Mouse (Mus musculus) liver, embryonic 15.5 days (tissue): ENCODE data around the gene Gm11634. TPM values are rescaled to one million over a fixed set of nuclear protein-coding genes. Genes with fewer than 3 reads are reported as not detected.
A peak's percentile ranks its signal among the peaks of the same experiment; 100 is the strongest.

Experiments
- ATAC-seq: fragments of 200-750 bp; cut with Nextera tagmentation; 2 replicates; pipeline ENCODE4 v1.8.0; 2017; ENCODE audit warnings: moderate number of reproducible peaks, mild to moderate bottlenecking, moderate library complexity; ENCODE audit not compliant: insufficient read depth
- H3K27ac ChIP-seq: fragments of 300-500 bp; sonication (generic); replicated peaks from 2 replicates; pipeline ENCODE4 v1.5.1; 2015; ENCODE audit warnings: mild to moderate bottlenecking, inconsistent platforms
- H3K27me3 ChIP-seq: fragments of 300-500 bp; sonication (generic); 2 replicates; pipeline ENCODE4 v1.6.1; 2015; ENCODE audit warnings: mild to moderate bottlenecking, inconsistent platforms
- H3K36me3 ChIP-seq: fragments of 300-500 bp; sonication (generic); replicated peaks from 2 replicates; pipeline ENCODE4 v1.6.1; 2015; ENCODE audit warnings: moderate library complexity, mild to moderate bottlenecking, inconsistent platforms
- H3K4me1 ChIP-seq: fragments of 300-500 bp; sonication (generic); replicated peaks from 2 replicates; pipeline ENCODE4 v1.6.1; 2015; ENCODE audit warnings: inconsistent platforms
- H3K4me2 ChIP-seq: fragments of 300-500 bp; sonication (generic); 2 replicates; pipeline ENCODE4 v1.6.1; 2015; ENCODE audit warnings: moderate library complexity, mild to moderate bottlenecking, inconsistent platforms
- H3K4me3 ChIP-seq: fragments of 300-500 bp; sonication (generic); replicated peaks from 2 replicates; pipeline ENCODE4 v1.5.1; 2015; ENCODE audit warnings: mild to moderate bottlenecking, inconsistent platforms
- H3K9ac ChIP-seq: fragments of 300-500 bp; sonication (generic); 2 replicates; pipeline ENCODE4 v1.6.1; 2015; ENCODE audit warnings: moderate library complexity, mild to moderate bottlenecking, inconsistent platforms
- H3K9me3 ChIP-seq: fragments of 300-500 bp; sonication (generic); replicated peaks from 2 replicates; pipeline ENCODE4 v1.6.1; 2016; ENCODE audit warnings: inconsistent platforms
- WGBS: fragments of 180-500 bp; shearing (Covaris S2); methylation state at CpG from one replicate; pipeline ENCODE4 v1.1.7; 2015; ENCODE audit warnings: mixed read lengths; ENCODE audit not compliant: insufficient replicate concordance; 5-methylcytosine and 5-hydroxymethylcytosine counted together
- polyA plus RNA-seq: library from polyadenylated mRNA; unstranded; fragments of >200 nt; fragmentation: Nextera tagmentation; extraction: Ambion mirVana; gene quantifications from 2 replicates; pipeline ENCODE4 v1.2.1, GENCODE M21; 2015

The Gm11634 gene
- polyA plus RNA-seq, 1 experiment from 2014 or later, result 0.16 TPM

GRCm38 (mm10) chr11:101553354-101553930, 45.6 kb downstream of the Gm11634 start:
- Histone ChIP-seq H3K4me2 (peak overlapping the region; percentile 76), H3K4me1 (peaks cover 54% of the 10 kb centered on the region), H3K9ac (peak overlapping the region; percentile 93), H3K36me3 (peaks cover 46% of the 10 kb centered on the region), H3K27ac (peak overlapping the region; percentile 95), H3K9me3 (no peaks in the 10 kb centered on the region), H3K4me3 (peak overlapping the region; percentile 85), H3K27me3 (no peaks in the 10 kb centered on the region)
- 4% methylated on average over 8 of the region's 8 CpGs for WGBS
- ATAC-seq, result no peak

- peak overlapping the region; percentile 95 for H3K27ac ChIP-seq
- ATAC-seq, result peak; percentile 93
- H3K4me1 ChIP-seq, result peaks cover 49% of the 10 kb centered on the region
- peaks cover 46% of the 10 kb centered on the region for H3K36me3 ChIP-seq
- H3K27me3 ChIP-seq, result no peaks in the 10 kb centered on the region
- H3K4me3 ChIP-seq, result peak overlapping the region; percentile 85
- H3K4me2 ChIP-seq, result peak overlapping the region; percentile 76
- H3K9ac ChIP-seq, result peak overlapping the region; percentile 93
- WGBS, result under 1% methylated on average over 37 of the region's 37 CpGs
- H3K9me3 ChIP-seq, result no peaks in the 10 kb centered on the region
These were observed 46.4 kb downstream of the Gm11634 start for GRCm38 (mm10) chr11:101552476-101553300.

DNA sequence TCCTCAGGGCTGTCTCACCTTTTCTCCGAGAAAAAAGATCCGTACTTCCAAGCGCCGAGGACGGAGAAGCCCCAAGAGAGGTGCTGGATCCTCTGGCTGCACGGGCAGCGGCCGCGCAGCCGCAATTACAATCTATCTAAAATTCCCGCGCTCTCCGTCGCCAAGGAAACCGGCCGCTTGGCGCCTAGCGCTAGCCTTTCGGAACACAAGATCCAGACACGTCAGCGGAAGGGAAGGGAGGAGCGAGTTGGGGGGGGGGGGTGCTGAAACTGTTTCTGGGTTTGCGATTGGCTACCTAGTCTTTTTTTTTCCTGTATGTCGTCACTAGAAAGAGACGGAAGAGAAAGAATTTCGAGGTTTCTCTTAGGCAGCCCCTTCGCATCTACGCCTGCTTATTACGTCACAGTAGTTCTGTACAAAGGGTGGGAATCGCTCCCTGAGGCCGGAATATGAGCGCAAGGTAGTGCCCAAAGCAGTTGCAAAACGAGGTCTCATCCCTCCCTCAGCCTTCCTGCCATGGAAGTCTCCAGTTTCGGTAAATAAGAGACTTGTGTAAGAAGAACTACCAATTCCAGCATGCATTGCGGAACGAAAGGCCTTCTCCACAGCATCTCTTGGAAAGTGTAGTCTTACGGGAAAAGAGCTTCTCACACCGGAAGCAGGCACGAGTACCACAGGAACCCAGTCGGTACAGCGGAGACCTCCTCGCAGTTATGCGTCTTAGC, 47.1 kb downstream of the Gm11634 start, which contains the start of the genes Brca1 and Nbr1:
Gene Brca1, minus strand, starts transcription at position 205 of the 725 bp plus-strand sequence.
Gene Nbr1, plus strand, starts transcription at position 399 of the 725 bp plus-strand sequence.
- Histone ChIP-seq H3K36me3 (peaks cover 46% of the 10 kb centered on the region), H3K4me1 (peaks cover 49% of the 10 kb centered on the region), H3K4me2 (peak within 1 kb of the TSS; percentile 76), H3K27ac (peak within 1 kb of the TSS; percentile 95), H3K4me3 (peak within 1 kb of the TSS; percentile 85), H3K27me3 (no peaks in the 10 kb centered on the region), H3K9ac (peak within 1 kb of the TSS; percentile 93), H3K9me3 (no peaks in the 10 kb centered on the region)
- WGBS, result under 1% methylated on average over 43 of the region's 43 CpGs
- ATAC-seq, result peak; percentile 75

DNA sequence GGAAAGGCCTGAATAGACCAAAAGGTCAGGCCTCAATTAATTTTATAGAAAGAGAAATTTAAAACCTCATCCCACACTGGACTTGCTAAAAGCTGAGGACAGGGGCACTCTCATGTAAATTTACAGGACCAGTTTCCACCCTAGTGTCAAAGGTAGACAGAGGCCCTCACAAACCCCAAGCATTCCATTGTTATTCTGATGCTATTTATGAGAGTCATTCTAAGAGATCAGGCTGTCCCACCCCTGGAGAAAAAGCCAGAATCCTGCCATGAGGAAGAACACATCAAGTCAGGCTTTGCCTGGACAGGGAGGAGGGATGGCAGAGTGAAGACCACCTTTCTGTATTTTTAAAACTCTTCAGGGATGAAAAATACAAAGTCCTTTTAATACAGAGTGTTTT, 50.5 kb downstream of the Gm11634 start:
- H3K4me1 ChIP-seq, result peaks cover 22% of the 10 kb centered on the region
- no peak for ATAC-seq
- H3K9me3 ChIP-seq, result no peaks in the 10 kb centered on the region
- peaks cover 61% of the 10 kb centered on the region for H3K36me3 ChIP-seq
- H3K27me3 ChIP-seq, result no peaks in the 10 kb centered on the region
- H3K27ac ChIP-seq, result no peak overlapping the region
- H3K9ac ChIP-seq, result 0 out of 2 replicates have a peak overlapping the region, but pooled peaks have one; percentile 9
- no peak overlapping the region for H3K4me2 ChIP-seq
- H3K4me3 ChIP-seq, result no peak overlapping the region

DNA sequence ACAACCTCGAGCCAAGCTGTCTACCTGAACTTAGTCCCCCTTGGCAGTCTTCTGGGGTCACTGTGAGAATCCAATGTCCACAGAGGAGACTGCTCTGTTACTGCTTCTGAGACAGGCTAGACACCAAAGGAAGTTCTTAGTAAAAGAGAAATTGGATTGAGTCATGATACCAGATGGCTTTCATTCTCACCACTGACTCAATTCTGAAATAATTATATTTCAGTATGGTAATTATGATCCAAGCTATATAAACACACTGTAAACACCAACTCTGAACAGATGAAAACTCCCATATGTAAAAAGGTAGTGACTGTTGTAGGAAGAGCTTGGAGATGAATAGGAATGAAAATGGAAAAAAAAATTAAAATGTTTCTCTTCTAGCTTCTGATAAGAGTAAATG, 54.9 kb downstream of the Gm11634 start:
- no peak for ATAC-seq
- Histone ChIP-seq H3K27me3 (no peaks in the 10 kb centered on the region), H3K36me3 (peaks cover 92% of the 10 kb centered on the region), H3K4me1 (peaks cover 1% of the 10 kb centered on the region), H3K9ac (no peak overlapping the region), H3K4me3 (no peak overlapping the region), H3K4me2 (no peak overlapping the region), H3K9me3 (no peaks in the 10 kb centered on the region), H3K27ac (no peak overlapping the region)
- WGBS, result 77% methylated on average over 1 of the region's 1 CpGs

Other genes starting within 250 kb of the Gm11634 start
- gene G6pc, start 231.7 kb downstream of the Gm11634 start, polyA plus RNA-seq, result not detected in 2 replicates
- 37.2 and 37.3 TPM in 2 replicates for gene Aarsd1, start 181.6 kb downstream of the Gm11634 start, polyA plus RNA-seq
- 2.1 and 3.1 TPM in 2 replicates for gene Gm27029, start 174.5 kb downstream of the Gm11634 start, polyA plus RNA-seq
- 5.7 TPM in 2 replicates for gene Rundc1, start 174.2 kb downstream of the Gm11634 start, polyA plus RNA-seq
- 1.3 and 1.4 TPM in 2 replicates for gene Ptges3l, start 173.9 kb downstream of the Gm11634 start, polyA plus RNA-seq
- 149 and 195 TPM in 2 replicates for gene Rpl27, start 157.0 kb downstream of the Gm11634 start, polyA plus RNA-seq
- 29.6 and 30.4 TPM in 2 replicates for gene Ifi35, start 150.8 kb downstream of the Gm11634 start, polyA plus RNA-seq
- gene Rnd2, start 134.3 kb downstream of the Gm11634 start, polyA plus RNA-seq, result 2.0 and 2.1 TPM in 2 replicates
- gene Vat1, start 133.0 kb downstream of the Gm11634 start, polyA plus RNA-seq, result 10.0 and 10.8 TPM in 2 replicates
- gene Brca1, start 47.3 kb downstream of the Gm11634 start, polyA plus RNA-seq, result 11.5 and 12.5 TPM in 2 replicates
- 39.5 and 49.8 TPM in 2 replicates for gene Nbr1, start 47.1 kb downstream of the Gm11634 start, polyA plus RNA-seq
- gene Tmem106a, start 17.0 kb downstream of the Gm11634 start, polyA plus RNA-seq, result 7.7 and 7.8 TPM in 2 replicates
- gene Rdm1, start 27.9 kb upstream of the Gm11634 start, polyA plus RNA-seq, result 10.7 and 12.1 TPM in 2 replicates
- 0.82 and 0.94 TPM in 2 replicates for gene Arl4d, start 66.3 kb upstream of the Gm11634 start, polyA plus RNA-seq
- 14.1 and 14.8 TPM in 2 replicates for gene Dhx8, start 133.7 kb upstream of the Gm11634 start, polyA plus RNA-seq
- gene Etv4, start 186.1 kb upstream of the Gm11634 start, polyA plus RNA-seq, result 0.13 and 0.15 TPM in 2 replicates